Mouse (Mus musculus): ENCODE data around the gene Tspan11. TPM values are rescaled to one million over a fixed set of nuclear protein-coding genes. Genes with fewer than 3 reads are reported as not detected.
A peak's percentile ranks its signal among the peaks of the same experiment; 100 is the strongest.

The Tspan11 gene
- polyA plus RNA-seq, 1 experiment from 2014 or later: 1.8 TPM

DNA sequence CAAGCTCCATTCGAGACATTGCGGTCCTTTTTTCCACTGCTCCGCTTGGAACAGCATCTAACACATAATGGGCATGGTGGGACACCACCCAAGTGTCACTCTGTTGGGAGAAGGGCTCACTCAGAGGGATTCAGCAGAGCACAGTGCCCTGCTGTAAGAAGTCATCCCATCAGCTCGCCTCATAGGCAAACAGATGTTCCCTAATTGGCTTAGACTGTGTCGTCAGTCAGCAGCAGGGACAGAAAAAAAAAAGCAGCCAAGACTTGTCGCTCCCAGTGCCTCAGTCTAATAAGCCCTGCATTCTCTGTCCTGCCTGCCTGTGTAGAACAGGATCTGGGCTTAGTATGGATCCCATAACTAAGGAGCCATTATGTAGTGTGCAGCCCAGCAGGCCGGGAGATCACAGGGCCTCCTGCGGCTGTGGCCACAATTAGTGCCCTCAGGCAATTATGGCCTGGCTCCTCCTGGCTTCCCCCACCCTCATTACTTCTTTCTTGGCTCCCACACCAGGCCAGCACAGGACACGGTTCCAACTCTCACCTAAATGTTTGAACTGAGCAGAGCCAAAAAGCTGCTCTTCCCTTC, 31.6 kb upstream of the Tspan11 start:
- Histone ChIP-seq H3K9me3 (replicated peaks) (no peaks in the 10 kb centered on the region), H3K9ac (no peak overlapping the region), H3K27ac (no peak overlapping the region), H3K4me3 (no peak overlapping the region), H3K4me2 (no peak overlapping the region), H3K36me3 (no peaks in the 10 kb centered on the region), H3K4me1 (replicated peaks) (peaks cover 9% of the 10 kb centered on the region), H3K27me3 (no peaks in the 10 kb centered on the region)
- ATAC-seq (replicated peaks; ENCODE audit: insufficient number of reproducible peaks, insufficient read depth, low FRiP score, low read depth): no peak
- 65% methylated on average over 9 of the region's 9 CpGs for WGBS

- no peak overlapping the region for H3K27ac ChIP-seq
- no peak overlapping the region for H3K4me3 ChIP-seq
- no peaks in the 10 kb centered on the region for H3K36me3 ChIP-seq
- H3K27me3 ChIP-seq: no peaks in the 10 kb centered on the region
- H3K4me1 ChIP-seq (replicated peaks): no peaks in the 10 kb centered on the region
- no peaks in the 10 kb centered on the region for H3K9me3 ChIP-seq (replicated peaks)
- no peak overlapping the region for H3K4me2 ChIP-seq
- H3K9ac ChIP-seq: no peak overlapping the region
- WGBS: 65% methylated on average over 9 of the region's 9 CpGs
- no peak for ATAC-seq (replicated peaks; ENCODE audit: insufficient number of reproducible peaks, insufficient read depth, low FRiP score, low read depth)
These were observed 25.4 kb upstream of the Tspan11 start for GRCm38 (mm10) chr6:127861951-127862350.

DNA sequence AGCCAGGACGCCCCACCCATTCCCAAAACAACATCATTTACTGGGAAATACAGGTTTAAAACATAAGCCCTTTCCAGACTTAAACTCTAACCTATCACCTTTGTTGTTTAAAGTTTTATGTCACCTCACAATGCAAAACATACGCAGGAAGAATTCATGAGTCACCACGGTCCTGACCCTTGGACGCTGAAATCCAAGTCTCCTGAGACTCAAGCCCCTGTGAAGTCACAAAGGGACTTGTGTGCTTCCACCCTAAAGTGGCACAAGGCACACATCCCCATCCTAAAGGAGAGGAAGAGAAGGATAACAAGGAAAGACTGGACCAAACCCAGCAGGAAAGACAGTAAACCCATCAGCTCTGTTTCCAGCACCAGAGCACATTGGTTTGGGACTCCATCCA, 22.0 kb upstream of the Tspan11 start:
- H3K36me3 ChIP-seq: no peaks in the 10 kb centered on the region
- H3K4me3 ChIP-seq: no peak overlapping the region
- no peak overlapping the region for H3K9ac ChIP-seq
- H3K4me2 ChIP-seq: no peak overlapping the region
- no peak overlapping the region for H3K27ac ChIP-seq
- H3K4me1 ChIP-seq (replicated peaks): no peaks in the 10 kb centered on the region
- H3K27me3 ChIP-seq: no peaks in the 10 kb centered on the region
- no peak for ATAC-seq (replicated peaks; ENCODE audit: insufficient number of reproducible peaks, insufficient read depth, low FRiP score, low read depth)
- no peaks in the 10 kb centered on the region for H3K9me3 ChIP-seq (replicated peaks)
- WGBS: 67% methylated on average over 4 of the region's 4 CpGs

DNA sequence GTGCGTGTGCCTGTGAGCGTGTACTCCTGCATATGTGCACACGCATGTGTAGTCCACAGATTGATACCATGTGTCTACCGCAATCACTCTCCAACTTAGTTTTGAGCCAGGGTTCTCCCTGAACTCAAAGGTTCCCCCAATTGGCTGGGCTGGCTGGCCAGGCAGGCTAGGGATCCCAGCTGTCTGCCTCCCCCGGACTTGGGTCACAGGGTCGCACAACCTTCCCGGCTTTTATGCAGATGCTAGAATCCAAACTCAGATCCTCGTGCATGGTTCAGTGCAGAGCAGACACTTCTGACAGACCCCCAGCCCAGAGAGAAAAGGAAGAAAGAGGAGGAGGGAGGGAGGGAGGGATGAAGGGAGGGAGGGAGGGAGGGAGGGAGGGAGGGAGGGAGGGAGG, 18.8 kb upstream of the Tspan11 start:
- no peak overlapping the region for H3K27ac ChIP-seq
- no peak for ATAC-seq (replicated peaks; ENCODE audit: insufficient number of reproducible peaks, insufficient read depth, low FRiP score, low read depth)
- no peaks in the 10 kb centered on the region for H3K4me1 ChIP-seq (replicated peaks)
- no peaks in the 10 kb centered on the region for H3K36me3 ChIP-seq
- H3K27me3 ChIP-seq: no peaks in the 10 kb centered on the region
- no peak overlapping the region for H3K9ac ChIP-seq
- no peaks in the 10 kb centered on the region for H3K9me3 ChIP-seq (replicated peaks)
- H3K4me3 ChIP-seq: no peak overlapping the region
- no peak overlapping the region for H3K4me2 ChIP-seq
- WGBS: 67% methylated on average over 8 of the region's 8 CpGs

- Histone ChIP-seq H3K36me3 (no peaks in the 10 kb centered on the region), H3K4me1 (replicated peaks) (no peaks in the 10 kb centered on the region), H3K27me3 (no peaks in the 10 kb centered on the region), H3K9ac (no peak overlapping the region), H3K9me3 (replicated peaks) (no peaks in the 10 kb centered on the region), H3K4me3 (no peak overlapping the region), H3K27ac (no peak overlapping the region), H3K4me2 (no peak overlapping the region)
- no peak for ATAC-seq (replicated peaks; ENCODE audit: insufficient number of reproducible peaks, insufficient read depth, low FRiP score, low read depth)
- WGBS: 77% methylated on average over 7 of the region's 7 CpGs
These were observed 18.3 kb upstream of the Tspan11 start for GRCm38 (mm10) chr6:127869121-127869520.

- Histone ChIP-seq H3K4me2 (no peak overlapping the region), H3K4me3 (no peak overlapping the region), H3K4me1 (replicated peaks) (no peaks in the 10 kb centered on the region; the same call in 1 of the 2 replicates), H3K27ac (no peak overlapping the region), H3K27me3 (0 out of 2 replicates have a peak, but pooled peaks cover 1% of the 10 kb centered on the region), H3K9ac (no peak overlapping the region), H3K9me3 (replicated peaks) (no peaks in the 10 kb centered on the region), H3K36me3 (no peaks in the 10 kb centered on the region)
- 0 out of 2 replicates have a peak, but pooled peaks have one; percentile 35 for ATAC-seq (replicated peaks; ENCODE audit: insufficient number of reproducible peaks, insufficient read depth, low FRiP score, low read depth)
- 60% methylated on average over 12 of the region's 12 CpGs for WGBS
These were observed 16.8 kb upstream of the Tspan11 start for GRCm38 (mm10) chr6:127870345-127871324.

DNA sequence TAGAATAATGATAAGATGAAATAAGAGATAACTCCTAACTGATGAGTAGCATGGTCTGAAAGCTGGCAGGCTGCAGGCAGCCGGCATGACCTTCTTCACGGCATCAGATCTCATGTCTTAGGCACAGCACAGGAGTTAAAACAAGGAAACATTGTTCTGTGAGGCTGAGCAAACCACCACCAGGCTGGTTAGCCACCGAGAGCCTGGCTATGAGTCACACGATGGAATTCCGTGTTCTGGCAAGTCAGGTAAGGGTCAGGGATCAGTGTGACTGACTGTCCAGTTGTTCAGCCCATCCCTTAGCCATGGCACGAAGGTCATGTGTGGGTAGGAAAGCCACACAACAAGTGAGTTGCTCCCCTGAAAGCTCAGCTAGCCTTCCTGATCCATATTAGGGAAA, 16.0 kb upstream of the Tspan11 start:
- Histone ChIP-seq H3K36me3 (no peaks in the 10 kb centered on the region), H3K27ac (no peak overlapping the region), H3K4me3 (no peak overlapping the region), H3K4me1 (replicated peaks) (peaks cover 3% of the 10 kb centered on the region), H3K4me2 (no peak overlapping the region), H3K9ac (no peak overlapping the region), H3K27me3 (0 out of 2 replicates have a peak, but pooled peaks cover 3% of the 10 kb centered on the region), H3K9me3 (replicated peaks) (no peaks in the 10 kb centered on the region)
- ATAC-seq (replicated peaks; ENCODE audit: insufficient number of reproducible peaks, insufficient read depth, low FRiP score, low read depth): no peak
- WGBS: 78% methylated on average over 6 of the region's 6 CpGs

DNA sequence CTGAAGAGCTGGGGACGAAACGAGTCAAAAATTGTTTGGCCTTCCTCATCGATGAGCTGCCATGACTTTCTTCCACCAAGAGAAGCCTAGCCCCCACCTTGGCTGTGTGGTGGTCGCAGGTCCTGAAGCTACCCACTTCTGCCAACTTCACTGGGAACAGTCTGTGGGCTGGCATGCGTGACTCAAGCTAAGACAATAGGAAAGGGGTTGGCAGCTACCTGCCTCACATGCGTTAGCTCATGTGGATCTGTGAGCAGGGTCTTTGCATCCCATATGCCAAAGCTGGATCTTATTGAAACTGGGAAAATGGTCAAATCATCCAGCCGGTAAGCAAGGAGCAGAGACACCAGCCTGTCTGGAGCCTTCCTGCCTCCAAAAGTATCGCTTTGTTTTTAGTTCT, 14.8 kb upstream of the Tspan11 start:
- H3K4me2 ChIP-seq: no peak overlapping the region
- H3K4me3 ChIP-seq: no peak overlapping the region
- H3K27ac ChIP-seq: no peak overlapping the region
- no peak for ATAC-seq (replicated peaks; ENCODE audit: insufficient number of reproducible peaks, insufficient read depth, low FRiP score, low read depth)
- peaks cover 3% of the 10 kb centered on the region; the same call in 1 of the 2 replicates for H3K27me3 ChIP-seq
- WGBS: 87% methylated on average over 8 of the region's 8 CpGs
- H3K9me3 ChIP-seq (replicated peaks): no peaks in the 10 kb centered on the region
- H3K9ac ChIP-seq: no peak overlapping the region
- no peaks in the 10 kb centered on the region for H3K36me3 ChIP-seq
- H3K4me1 ChIP-seq (replicated peaks): peaks cover 10% of the 10 kb centered on the region

GRCm38 (mm10) chr6:127875883-127876282, 11.5 kb upstream of the Tspan11 start:
- Histone ChIP-seq H3K9ac (no peak overlapping the region), H3K4me2 (no peak overlapping the region), H3K9me3 (replicated peaks) (peaks cover 9% of the 10 kb centered on the region), H3K4me3 (no peak overlapping the region), H3K27ac (no peak overlapping the region), H3K4me1 (replicated peaks) (peaks cover 10% of the 10 kb centered on the region), H3K36me3 (no peaks in the 10 kb centered on the region), H3K27me3 (peaks cover 3% of the 10 kb centered on the region; the same call in 1 of the 2 replicates)
- WGBS: 58% methylated on average over 11 of the region's 11 CpGs
- ATAC-seq (replicated peaks; ENCODE audit: insufficient number of reproducible peaks, insufficient read depth, low FRiP score, low read depth): 0 out of 2 replicates have a peak, but pooled peaks have one; percentile 14

- 59% methylated on average over 9 of the region's 9 CpGs for WGBS
- no peak overlapping the region for H3K27ac ChIP-seq
- no peak for ATAC-seq (replicated peaks; ENCODE audit: insufficient number of reproducible peaks, insufficient read depth, low FRiP score, low read depth)
These were observed 11.0 kb upstream of the Tspan11 start for GRCm38 (mm10) chr6:127876436-127876835.

GRCm38 (mm10) chr6:127877026-127877425, 10.4 kb upstream of the Tspan11 start:
- Histone ChIP-seq H3K27me3 (peaks cover 3% of the 10 kb centered on the region; the same call in 1 of the 2 replicates), H3K27ac (no peak overlapping the region), H3K4me2 (no peak overlapping the region), H3K36me3 (no peaks in the 10 kb centered on the region), H3K9ac (no peak overlapping the region), H3K9me3 (replicated peaks) (peaks cover 9% of the 10 kb centered on the region), H3K4me3 (no peak overlapping the region), H3K4me1 (replicated peaks) (peaks cover 10% of the 10 kb centered on the region)
- WGBS: 38% methylated on average over 12 of the region's 12 CpGs
- ATAC-seq (replicated peaks; ENCODE audit: insufficient number of reproducible peaks, insufficient read depth, low FRiP score, low read depth): no peak

More at GRCm38 (mm10) chr6:127876436-127876835, 11.0 kb upstream of the Tspan11 start:
- Histone ChIP-seq H3K36me3 (no peaks in the 10 kb centered on the region), H3K9me3 (replicated peaks) (peaks cover 9% of the 10 kb centered on the region), H3K9ac (no peak overlapping the region), H3K4me1 (replicated peaks) (peaks cover 10% of the 10 kb centered on the region), H3K4me3 (no peak overlapping the region), H3K4me2 (no peak overlapping the region), H3K27me3 (peaks cover 3% of the 10 kb centered on the region; the same call in 1 of the 2 replicates)

Measured in heart, embryonic 15.5 days (tissue).